Mouse (Mus musculus) adrenal gland, postnatal 14 days (tissue): Measurements from ENCODE around the gene Cybc1. TPM values are rescaled to one million over a fixed set of nuclear protein-coding genes. Genes with fewer than 3 reads are reported as not detected.

Source experiments
- DNase-seq: peaks from one replicate; pipeline ENCODE4 v3.0.0; 2021; ENCODE audit warnings: mixed read lengths
- long read RNA-seq, 2 experiments: library from polyadenylated mRNA; stranded (forward); transcript quantifications; one replicate each; pipeline ENCODE4 v2.0.0; 2021
- total RNA-seq: library from RNA; stranded (reverse); gene quantifications from 2 replicates; pipeline ENCODE4 v1.2.3, GENCODE M21; 2021

The Cybc1 gene
- total RNA-seq, result 14.3 and 23.7 TPM in 2 replicates
- long read RNA-seq, experiment 1, transcript Cybc1-201 (7 exons, 2,417 nt), result major isoform, 21 of 31 reads
- long read RNA-seq, experiment 1, partial matches to known transcripts, result 0 of 31 reads
- long read RNA-seq, experiment 1, other reads (novel, unspliced or antisense), result 7 of 31 reads
- long read RNA-seq, experiment 2, transcript Cybc1-201 (7 exons, 2,417 nt), result major isoform, 11 of 15 reads
- long read RNA-seq, experiment 2, partial matches to known transcripts, result 0 of 15 reads
- long read RNA-seq, experiment 2, other reads (novel, unspliced or antisense), result 4 of 15 reads

DNA sequence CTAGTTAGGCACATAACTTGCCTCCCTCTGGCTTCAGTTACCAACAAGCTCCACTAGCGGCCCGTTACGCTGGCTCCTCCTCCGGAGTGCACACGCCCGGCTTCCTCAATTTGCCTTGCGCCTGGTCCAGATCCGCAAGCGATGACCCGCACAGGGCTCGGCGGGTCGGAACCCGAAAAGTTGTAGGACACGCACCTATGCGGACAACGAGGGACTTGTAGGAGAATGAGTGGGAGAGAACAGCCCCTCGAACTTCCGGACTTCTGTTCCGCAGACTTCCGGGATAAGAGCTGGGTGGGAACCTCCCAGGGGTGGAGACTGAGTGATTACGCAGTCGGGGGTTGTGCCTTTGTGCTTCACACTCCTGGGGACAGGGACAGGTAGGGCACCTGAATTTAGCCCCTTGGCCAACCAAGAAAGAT is at the start of gene Cybc1:
Cybc1 (minus strand) TSS at position 305 of the 422 bp plus-strand sequence.
- DNase-seq, result peak; percentile 83

DNA sequence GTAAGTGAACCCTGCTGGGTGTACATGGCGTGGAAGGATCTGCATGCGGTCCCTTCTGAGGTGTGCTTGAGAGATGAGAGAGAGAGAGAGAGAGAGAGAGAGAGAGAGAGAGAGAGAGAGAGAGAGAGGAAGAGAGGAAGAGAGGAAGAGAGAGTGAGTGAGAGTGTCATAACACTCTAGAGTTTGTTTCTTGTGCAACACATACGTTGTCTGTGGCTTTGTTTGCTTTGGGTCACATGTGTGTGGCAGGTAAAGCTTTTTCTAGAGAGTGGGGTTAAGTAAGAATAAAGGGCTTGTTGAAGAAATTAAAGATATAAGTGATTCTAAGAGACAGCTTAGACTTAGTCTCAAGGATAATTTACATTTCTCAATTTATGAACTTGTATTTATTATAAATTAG is 48.9 kb upstream of the Cybc1 start:
- no peak for DNase-seq

GRCm38 (mm10) chr11:121277516-121277915 is 48.4 kb upstream of the Cybc1 start:
- no peak for DNase-seq

GRCm38 (mm10) chr11:121261074-121261473 is 32.0 kb upstream of the Cybc1 start:
- no peak for DNase-seq

DNA sequence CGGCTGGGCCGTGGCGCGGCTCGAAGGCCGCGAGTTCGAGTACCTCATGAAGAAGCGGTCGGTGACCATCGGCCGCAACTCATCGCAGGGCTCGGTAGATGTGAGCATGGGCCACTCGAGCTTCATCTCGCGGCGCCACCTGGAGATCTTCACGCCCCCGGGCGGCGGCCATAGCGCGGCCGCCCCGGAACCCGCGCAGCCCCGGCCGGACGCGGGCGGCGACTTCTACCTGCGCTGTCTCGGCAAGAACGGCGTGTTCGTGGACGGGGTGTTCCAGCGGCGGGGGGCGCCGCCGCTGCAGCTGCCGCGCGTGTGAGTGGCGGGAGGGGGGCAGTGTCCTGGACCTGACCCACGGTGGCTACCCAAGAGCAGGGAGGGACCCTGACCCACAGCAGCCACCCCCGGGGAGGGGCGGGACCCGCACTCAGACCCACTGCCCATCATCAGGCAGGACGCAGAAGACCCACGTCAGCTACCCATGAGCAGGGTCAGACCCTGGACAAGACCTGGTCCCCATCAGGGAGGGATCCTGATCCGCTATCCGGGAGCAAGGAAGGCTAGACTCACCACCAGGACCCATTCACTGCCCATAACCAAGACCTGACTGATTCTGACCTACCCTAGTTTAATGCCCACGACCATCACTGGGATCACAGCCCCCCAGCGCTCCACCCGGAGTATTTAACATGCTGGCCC is 31.2 kb upstream of the Cybc1 start:
- DNase-seq, result peak; percentile 57

DNA sequence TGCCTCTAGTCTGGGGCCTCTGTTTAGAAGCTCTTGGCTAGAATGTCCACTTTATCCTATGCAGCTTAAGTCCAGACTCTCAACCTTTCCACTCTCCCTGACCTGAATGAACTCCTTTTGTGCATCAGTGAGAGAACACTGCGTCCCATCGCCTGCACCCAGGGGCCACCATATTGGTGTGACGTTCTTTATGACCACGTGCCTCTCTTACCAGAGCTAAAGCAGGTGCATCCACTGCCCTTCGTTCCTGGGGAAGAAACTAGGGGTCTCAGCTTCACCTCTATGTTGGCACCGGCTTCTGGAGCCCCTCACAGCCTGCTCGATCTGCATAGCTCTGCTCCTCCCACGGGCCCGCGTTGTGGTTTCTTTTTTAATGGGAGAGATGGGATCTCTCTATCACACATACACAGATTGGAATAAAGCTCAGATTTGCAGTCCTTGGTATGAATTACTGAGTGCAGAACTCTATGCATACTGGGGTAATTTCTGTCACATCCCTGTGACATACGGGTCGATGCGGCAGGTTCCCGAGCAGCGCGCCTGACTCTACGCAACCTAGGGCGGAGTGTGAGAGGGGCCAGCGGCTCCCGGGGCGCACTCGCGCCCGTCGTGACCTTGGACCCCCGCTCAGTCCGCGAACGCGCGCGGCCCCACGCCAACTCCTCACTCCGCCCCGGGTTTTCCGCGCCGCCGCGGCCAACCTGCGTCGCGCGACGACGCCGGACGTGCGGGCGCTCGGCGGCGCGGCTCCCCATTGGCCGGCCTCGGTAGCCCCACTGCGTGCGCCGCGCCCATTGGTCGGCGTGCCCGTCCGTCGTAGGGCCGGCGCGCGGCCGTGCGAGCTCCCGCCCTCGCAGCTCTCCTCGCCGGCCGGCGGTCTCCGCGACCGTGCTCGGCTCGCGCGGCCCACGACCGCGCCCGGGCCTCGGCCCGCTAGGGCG is 30.3 kb upstream of the Cybc1 start, which contains the start of gene Foxk2:
Foxk2 (plus strand) TSS at position 831 of the 941 bp plus-strand sequence.
- DNase-seq, result peak; percentile 96

GRCm38 (mm10) chr11:121250196-121250595 is 21.1 kb upstream of the Cybc1 start:
- DNase-seq, result no peak

DNA sequence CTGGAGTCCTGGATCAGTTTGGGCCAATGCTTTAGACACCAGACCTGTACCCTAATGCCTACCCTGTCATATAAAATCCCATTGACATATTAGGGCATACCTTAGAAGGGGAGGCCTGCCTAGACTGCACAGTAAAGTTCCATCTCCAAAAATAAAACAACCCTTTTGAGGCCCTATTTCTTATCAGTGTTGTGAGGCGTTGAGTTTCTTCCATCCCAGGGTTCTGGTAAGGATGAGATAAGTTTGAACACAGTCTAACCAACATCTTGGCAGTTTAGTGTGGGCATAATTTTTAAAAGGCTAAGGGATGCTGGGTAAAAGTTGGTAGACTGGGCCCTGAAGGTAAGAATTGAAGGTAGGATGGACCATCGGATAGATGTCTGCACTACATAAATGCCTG is 10.5 kb upstream of the Cybc1 start:
- no peak for DNase-seq

GRCm38 (mm10) chr11:121237345-121238128 is 8.4 kb upstream of the Cybc1 start:
- DNase-seq, result no peak

GRCm38 (mm10) chr11:121236564-121237344 is 7.6 kb upstream of the Cybc1 start, which contains the start of gene Narf:
Narf (plus strand) TSS chr11:121237253.
- peak; percentile 99 for DNase-seq

DNA sequence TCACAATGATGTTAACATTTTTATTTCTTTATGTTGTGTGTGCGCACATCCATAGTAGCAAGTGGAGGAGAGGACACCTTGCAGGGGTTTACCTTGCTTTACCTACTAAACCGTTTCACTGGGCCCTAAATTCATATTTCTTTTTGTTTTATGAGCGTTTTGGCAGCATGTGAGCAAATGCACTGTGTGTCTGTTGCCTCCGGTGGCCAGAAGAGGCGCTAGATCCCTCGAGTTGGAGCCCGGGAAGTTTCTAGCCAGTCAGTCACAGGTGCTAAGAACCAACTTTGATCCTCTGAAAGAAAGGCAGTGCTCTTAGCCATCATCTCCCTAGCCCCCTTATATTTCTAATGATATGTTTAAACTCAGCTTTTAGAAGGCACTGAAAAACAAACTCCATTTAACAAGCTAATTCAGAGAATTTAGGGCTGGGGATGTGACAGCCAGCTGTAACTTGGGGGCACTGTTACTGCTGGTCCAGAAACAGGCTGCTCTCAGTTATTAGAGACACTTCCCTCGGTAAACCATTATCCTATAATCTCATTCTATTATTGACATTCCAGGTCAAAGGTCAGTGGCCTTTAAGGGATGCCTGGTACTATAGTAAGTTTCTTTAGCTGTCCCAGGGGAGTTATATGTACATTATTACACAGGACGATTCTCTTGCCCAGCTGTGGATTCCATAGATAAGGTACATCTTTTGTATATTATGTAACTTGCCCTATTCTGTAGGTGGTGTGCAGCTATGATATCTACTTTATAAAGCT is 6.5 kb upstream of the Cybc1 start:
- peak; percentile 66 for DNase-seq

DNA sequence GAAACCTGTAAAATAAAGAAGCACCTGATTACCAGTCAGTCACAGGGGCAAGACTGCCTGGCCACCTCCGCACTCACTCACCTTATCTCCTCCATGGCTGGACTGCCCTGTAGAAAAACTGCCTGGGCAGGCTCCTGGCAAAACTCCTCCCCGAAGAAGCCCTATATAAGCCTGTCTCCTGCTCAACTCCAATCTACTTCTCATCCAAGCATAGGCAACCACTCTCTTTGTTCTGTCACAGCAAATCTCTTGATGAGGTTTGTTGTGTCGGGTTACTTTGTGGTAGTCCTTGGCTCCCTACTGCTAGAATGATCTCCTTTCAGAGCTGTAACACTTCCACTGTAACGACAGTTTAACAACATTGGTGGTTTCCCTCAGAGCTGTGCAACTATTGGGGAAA is 3.6 kb upstream of the Cybc1 start:
- no peak for DNase-seq

GRCm38 (mm10) chr11:121231628-121232291 is 2.6 kb upstream of the Cybc1 start:
- no peak for DNase-seq

DNA sequence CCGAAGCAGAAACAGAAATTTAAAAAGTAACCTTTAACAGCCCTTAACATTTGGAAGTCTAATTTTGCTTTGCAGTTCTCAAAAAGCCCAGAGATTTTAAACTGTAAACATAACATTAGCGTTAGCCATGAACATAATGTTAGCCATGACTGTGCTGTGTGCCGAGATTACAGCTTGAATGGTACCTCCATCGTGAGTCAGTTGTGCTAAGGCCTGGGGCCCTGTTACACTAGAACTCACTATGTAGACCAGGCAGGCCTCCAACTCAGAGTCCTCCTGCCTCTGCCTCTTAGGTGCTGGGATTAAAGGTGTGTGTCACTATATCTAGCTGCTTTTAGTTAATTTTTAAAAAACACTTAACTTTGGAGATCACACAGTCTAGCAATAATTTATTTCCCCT is 2.1 kb upstream of the Cybc1 start:
- no peak for DNase-seq

- no peak for DNase-seq
Measured at GRCm38 (mm10) chr11:121228129-121229017, 749 bp downstream of the Cybc1 start.

DNA sequence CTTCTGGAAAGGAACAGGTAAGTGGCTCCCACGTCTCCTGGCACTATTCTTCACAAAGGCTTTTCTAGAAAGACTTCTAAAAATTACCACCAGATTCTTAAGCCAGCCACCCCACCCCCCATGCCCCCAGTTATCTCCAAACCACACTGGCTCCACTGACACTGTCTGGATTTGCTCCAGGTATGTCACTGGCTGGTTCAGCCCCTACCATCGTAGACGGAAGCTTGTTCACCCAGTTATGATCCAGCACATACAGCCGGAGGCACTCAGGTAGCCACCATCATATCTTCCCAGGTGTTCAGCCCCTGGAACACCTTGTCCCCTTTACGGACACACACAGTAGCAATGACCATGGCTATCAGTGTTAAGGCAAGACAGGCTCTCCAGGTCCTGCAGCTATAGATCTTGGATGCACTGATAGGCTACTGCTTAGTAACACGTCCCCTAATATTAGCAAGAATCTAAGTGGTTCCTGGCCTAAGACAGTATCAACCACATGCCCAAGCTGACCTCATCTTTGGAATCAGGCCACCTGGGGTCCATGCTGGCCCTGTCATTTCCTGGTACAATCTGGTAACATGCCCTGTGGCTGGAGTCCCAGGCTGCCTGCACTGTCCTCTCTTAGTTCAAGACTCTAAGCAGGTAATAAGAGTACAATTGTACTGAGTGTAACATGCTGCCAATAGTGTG is 7.7 kb downstream of the Cybc1 start:
- no peak for DNase-seq

- no peak for DNase-seq
Measured at GRCm38 (mm10) chr11:121220771-121221170, 8.4 kb downstream of the Cybc1 start.

DNA sequence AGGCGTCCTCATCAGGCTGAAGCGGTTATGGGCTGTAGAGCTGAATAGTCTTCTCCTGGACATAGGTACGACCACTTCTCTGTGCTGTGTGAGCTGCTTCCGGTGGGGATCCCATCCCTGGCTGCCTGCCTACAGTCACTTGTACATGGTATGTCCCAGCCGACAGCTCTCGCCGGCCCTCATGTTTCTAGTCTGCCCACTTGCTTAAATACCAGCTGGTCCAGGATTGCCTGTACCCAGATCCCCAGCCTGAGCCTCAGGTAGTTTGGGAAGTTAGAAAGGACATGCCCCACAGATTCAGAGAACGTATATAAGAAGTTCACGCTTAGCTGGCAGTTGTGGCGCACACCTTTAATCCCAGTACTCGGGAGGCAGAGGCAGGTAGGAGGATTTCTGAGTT is 9.3 kb downstream of the Cybc1 start:
- DNase-seq, result no peak
